Mouse (Mus musculus) c-Kit-positive CD71-positive TER-119-positive erythroid progenitor cells, embryonic 14.5 days (primary cell): Measurements from ENCODE around the gene Il1rl1.

Source experiments
- DNase-seq: peaks from one replicate; pipeline ENCODE4 v3.0.0-alpha.2; 2013; ENCODE audit warnings: low spot score

The Il1rl1 gene

GRCm38 (mm10) chr1:40428910-40429675 lies at the start of gene Il1rl1:
TSS of gene Il1rl1 (plus strand) at chr1:40429570.
- DNase-seq: peak; percentile 64

- DNase-seq: peak; percentile 60
Observed at GRCm38 (mm10) chr1:40380111-40380510, 49.3 kb upstream of the Il1rl1 start.

- no peak for DNase-seq
Observed at GRCm38 (mm10) chr1:40380990-40381389, 48.4 kb upstream of the Il1rl1 start.

- no peak for DNase-seq
Observed at GRCm38 (mm10) chr1:40382841-40383240, 46.5 kb upstream of the Il1rl1 start.

GRCm38 (mm10) chr1:40384931-40385545 lies 44.3 kb upstream of the Il1rl1 start:
- DNase-seq: no peak

- no peak for DNase-seq
Observed at GRCm38 (mm10) chr1:40391374-40391773, 38.0 kb upstream of the Il1rl1 start.

GRCm38 (mm10) chr1:40392535-40392934 lies 36.8 kb upstream of the Il1rl1 start:
- no peak for DNase-seq

GRCm38 (mm10) chr1:40393214-40393613 lies 36.2 kb upstream of the Il1rl1 start:
- DNase-seq: no peak

- no peak for DNase-seq
Observed at GRCm38 (mm10) chr1:40399639-40400038, 29.7 kb upstream of the Il1rl1 start.

GRCm38 (mm10) chr1:40404682-40405081 lies 24.7 kb upstream of the Il1rl1 start:
- DNase-seq: no peak

- no peak for DNase-seq
Observed at GRCm38 (mm10) chr1:40409882-40410281, 19.5 kb upstream of the Il1rl1 start.

GRCm38 (mm10) chr1:40413039-40413438 lies 16.3 kb upstream of the Il1rl1 start:
- no peak for DNase-seq

- DNase-seq: no peak
Observed at GRCm38 (mm10) chr1:40414276-40414675, 15.1 kb upstream of the Il1rl1 start.

- no peak for DNase-seq
Observed at GRCm38 (mm10) chr1:40414863-40415656, 14.3 kb upstream of the Il1rl1 start.

- DNase-seq: no peak
Observed at GRCm38 (mm10) chr1:40417034-40417433, 12.3 kb upstream of the Il1rl1 start.

GRCm38 (mm10) chr1:40418512-40418911 lies 10.9 kb upstream of the Il1rl1 start:
- no peak for DNase-seq

- no peak for DNase-seq
Observed at GRCm38 (mm10) chr1:40423892-40424291, 5.5 kb upstream of the Il1rl1 start.

GRCm38 (mm10) chr1:40427270-40427669 lies 2.1 kb upstream of the Il1rl1 start:
- DNase-seq: no peak

- DNase-seq: no peak
Observed at GRCm38 (mm10) chr1:40427901-40428300, 1.5 kb upstream of the Il1rl1 start.

- DNase-seq: peak; percentile 25
Observed at GRCm38 (mm10) chr1:40430143-40430834, 919 bp downstream of the Il1rl1 start.

- no peak for DNase-seq
Observed at GRCm38 (mm10) chr1:40432169-40432568, 2.8 kb downstream of the Il1rl1 start.

GRCm38 (mm10) chr1:40435936-40436335 lies 6.6 kb downstream of the Il1rl1 start:
- DNase-seq: no peak
